Mouse (Mus musculus) heart, embryonic 12.5 days (tissue): ENCODE measurements around the gene Nme7. TPM values are rescaled to one million over a fixed set of nuclear protein-coding genes. Genes with fewer than 3 reads are reported as not detected.

ENCODE experiments used
- ATAC-seq: fragments of 200-750 bp; cut with Nextera tagmentation; 2 replicates; pipeline ENCODE4 v1.8.0; 2017; ENCODE audit warnings: moderate TSS enrichment, moderate library complexity; ENCODE audit not compliant: insufficient number of reproducible peaks, low FRiP score
- H3K27ac ChIP-seq: fragments of 300-500 bp; sonication (generic); 2 replicates; pipeline ENCODE4 v1.5.1; 2016; ENCODE audit warnings: mild to moderate bottlenecking, moderate library complexity; ENCODE audit not compliant: poor library complexity, severe bottlenecking
- H3K27me3 ChIP-seq: fragments of 300-500 bp; sonication (generic); replicated peaks from 2 replicates; pipeline ENCODE4 v1.6.1; 2016; ENCODE audit warnings: mild to moderate bottlenecking, moderate library complexity
- H3K36me3 ChIP-seq: fragments of 300-500 bp; sonication (generic); 2 replicates; pipeline ENCODE4 v1.6.1; 2016; ENCODE audit warnings: mild to moderate bottlenecking, moderate library complexity
- H3K4me1 ChIP-seq: fragments of 300-500 bp; sonication (generic); replicated peaks from 2 replicates; pipeline ENCODE4 v1.6.1; 2016; ENCODE audit warnings: mild to moderate bottlenecking
- H3K4me2 ChIP-seq: fragments of 300-500 bp; sonication (generic); 2 replicates; pipeline ENCODE4 v1.6.1; 2016; ENCODE audit warnings: mild to moderate bottlenecking, moderate library complexity
- H3K4me3 ChIP-seq: fragments of 300-500 bp; sonication (generic); 2 replicates; pipeline ENCODE4 v1.5.1; 2016; ENCODE audit warnings: mild to moderate bottlenecking
- H3K9ac ChIP-seq: fragments of 300-500 bp; sonication (generic); 2 replicates; pipeline ENCODE4 v1.6.1; 2016; ENCODE audit warnings: mild to moderate bottlenecking, moderate library complexity
- H3K9me3 ChIP-seq: fragments of 300-500 bp; sonication (generic); replicated peaks from 2 replicates; pipeline ENCODE4 v1.6.1; 2016; ENCODE audit warnings: mild to moderate bottlenecking, moderate library complexity
- WGBS: fragments of 180-500 bp; shearing (Covaris S2); methylation state at CpG from one replicate; pipeline ENCODE4 v1.1.7; 2016; 5-methylcytosine and 5-hydroxymethylcytosine counted together
- polyA plus RNA-seq: library from polyadenylated mRNA; unstranded; fragments of >200 nt; fragmentation: Nextera tagmentation; extraction: Ambion mirVana; gene quantifications from 2 replicates; pipeline ENCODE4 v1.2.1, GENCODE M21; 2016

Gene Nme7
- polyA plus RNA-seq, 1 experiment from 2014 or later: 17.7 TPM

DNA sequence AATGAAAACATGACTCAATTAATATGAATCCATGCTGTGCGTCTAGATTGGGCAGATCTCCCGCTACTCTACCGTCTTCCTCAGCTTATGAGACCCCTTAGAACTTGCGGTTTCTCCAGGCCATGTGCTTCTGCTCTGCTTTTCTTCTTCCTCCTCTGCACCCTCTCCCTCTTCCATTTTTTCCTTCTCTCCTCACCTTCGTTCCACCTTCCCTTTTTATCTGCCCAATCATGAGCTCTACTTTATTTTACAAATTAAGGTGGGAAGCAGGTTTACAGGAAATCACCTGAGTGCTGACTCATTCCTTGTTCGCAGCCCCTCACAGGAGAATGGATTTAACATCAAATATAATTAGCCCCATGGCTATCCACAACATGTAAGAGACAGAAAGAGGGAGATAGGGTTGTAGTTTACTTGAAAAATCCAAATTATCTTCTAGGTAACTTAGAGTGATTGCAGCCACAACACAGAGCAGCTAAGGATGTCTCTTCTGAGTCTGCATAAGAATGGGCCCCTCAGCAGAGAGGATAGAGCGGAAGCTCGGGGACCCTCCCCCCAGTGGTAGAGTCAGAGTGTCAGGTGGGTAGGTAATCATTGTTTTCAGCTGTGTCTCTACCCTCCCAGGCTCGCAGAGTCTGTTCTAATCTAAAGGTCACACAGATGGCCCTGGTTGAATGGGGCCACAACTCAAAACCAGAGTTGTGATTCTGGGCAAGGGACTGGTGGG, 73.0 kb downstream of the Nme7 start:
- no peak for ATAC-seq
- Histone ChIP-seq H3K27ac (no peak overlapping the region), H3K36me3 (peaks cover under 1% of the 10 kb centered on the region; the same call in 1 of the 2 replicates), H3K4me1 (0 out of 2 replicates have a peak, but pooled peaks cover 7% of the 10 kb centered on the region), H3K27me3 (no peaks in the 10 kb centered on the region), H3K4me2 (no peak overlapping the region), H3K9me3 (no peaks in the 10 kb centered on the region), H3K9ac (no peak overlapping the region), H3K4me3 (no peak overlapping the region)
- 78% methylated on average over 9 of the region's 9 CpGs for WGBS

DNA sequence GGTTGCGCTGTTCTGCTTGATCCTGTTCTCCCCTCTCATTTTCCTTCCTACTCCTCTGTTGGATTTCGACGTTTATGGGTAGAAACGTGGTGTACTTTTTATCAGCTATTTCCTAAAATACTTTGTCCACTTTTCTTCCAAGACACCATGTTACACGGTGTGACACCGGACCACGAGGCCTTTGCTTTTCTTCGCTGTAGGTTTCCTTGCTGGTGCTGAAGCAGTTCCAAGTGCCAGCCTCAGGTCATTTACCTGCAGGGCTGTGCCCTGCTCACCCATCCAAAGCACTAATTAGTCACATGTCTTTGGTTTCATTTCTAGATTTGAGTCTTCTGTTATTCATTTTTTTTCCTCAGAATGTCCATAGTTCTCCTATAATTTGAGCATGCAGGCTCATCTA, 79.7 kb downstream of the Nme7 start:
- Histone ChIP-seq H3K36me3 (no peaks in the 10 kb centered on the region), H3K27ac (no peak overlapping the region), H3K4me3 (no peak overlapping the region), H3K4me1 (no peaks in the 10 kb centered on the region), H3K9ac (no peak overlapping the region), H3K9me3 (no peaks in the 10 kb centered on the region), H3K27me3 (no peaks in the 10 kb centered on the region), H3K4me2 (no peak overlapping the region)
- no peak for ATAC-seq
- 90% methylated on average over 8 of the region's 8 CpGs for WGBS

DNA sequence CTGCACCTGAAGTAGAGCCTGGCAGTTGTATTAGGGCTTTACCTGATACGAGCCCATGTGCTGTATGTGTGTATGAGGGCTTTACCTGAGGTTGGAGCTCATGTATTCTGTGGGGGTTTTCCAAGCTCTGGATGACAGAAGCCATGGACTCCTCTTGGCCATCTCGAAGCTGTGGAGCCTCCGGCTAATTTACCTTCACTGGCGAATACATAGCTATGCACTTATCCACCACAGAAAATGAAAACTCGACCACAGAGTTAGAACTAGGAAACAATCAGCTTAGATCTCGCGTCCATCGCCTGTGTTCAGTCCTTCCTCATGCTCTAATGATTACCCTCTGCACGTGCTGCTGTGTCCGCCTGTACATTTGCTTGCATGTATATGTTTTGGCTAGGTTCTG, 80.4 kb downstream of the Nme7 start:
- Histone ChIP-seq H3K27me3 (no peaks in the 10 kb centered on the region), H3K27ac (no peak overlapping the region), H3K36me3 (no peaks in the 10 kb centered on the region), H3K4me1 (no peaks in the 10 kb centered on the region), H3K9me3 (no peaks in the 10 kb centered on the region), H3K9ac (no peak overlapping the region), H3K4me3 (no peak overlapping the region), H3K4me2 (no peak overlapping the region)
- no peak for ATAC-seq
- 93% methylated on average over 10 of the region's 10 CpGs for WGBS

DNA sequence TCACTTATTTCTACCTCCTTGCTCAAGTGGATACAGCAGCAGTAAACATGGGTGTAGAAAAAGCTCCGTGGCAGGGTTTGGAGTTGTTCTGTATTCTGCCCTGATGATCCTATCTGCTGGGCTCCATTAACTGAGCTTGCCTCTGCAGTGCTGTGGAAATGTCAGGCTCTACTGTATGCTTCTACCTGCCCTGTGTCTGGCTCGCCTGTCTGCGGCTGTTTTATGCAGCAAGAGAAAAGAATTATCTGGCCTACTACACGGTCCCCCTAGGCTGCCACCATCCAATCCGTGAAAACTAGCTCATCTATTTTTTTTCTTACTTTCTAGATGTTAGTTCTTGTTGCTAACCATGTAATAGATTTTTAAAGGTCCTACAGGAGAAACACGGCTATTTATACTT, 81.1 kb downstream of the Nme7 start:
- Histone ChIP-seq H3K4me1 (no peaks in the 10 kb centered on the region), H3K4me3 (no peak overlapping the region), H3K4me2 (no peak overlapping the region), H3K27me3 (no peaks in the 10 kb centered on the region), H3K9me3 (no peaks in the 10 kb centered on the region), H3K27ac (no peak overlapping the region), H3K36me3 (no peaks in the 10 kb centered on the region), H3K9ac (no peak overlapping the region)
- WGBS: 86% methylated on average over 6 of the region's 6 CpGs
- no peak for ATAC-seq

DNA sequence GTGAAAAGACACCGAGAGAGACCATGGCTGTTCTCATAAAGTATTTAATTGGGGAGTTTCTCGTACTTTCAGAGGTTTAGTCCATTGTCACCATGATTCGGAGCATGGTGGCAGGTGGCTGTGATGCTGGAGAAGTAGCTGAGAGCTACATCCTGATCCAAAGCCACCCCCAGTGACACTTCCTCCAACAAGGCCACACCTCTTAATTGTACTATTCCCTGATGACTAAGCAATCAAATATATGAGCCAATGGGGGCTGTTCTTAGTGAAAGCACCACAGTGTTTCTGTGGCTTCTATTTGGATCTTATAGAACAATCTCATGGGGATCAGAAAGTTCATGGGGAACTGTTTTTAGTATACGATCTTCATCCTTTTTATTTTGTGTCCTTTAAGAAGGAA, 85.8 kb downstream of the Nme7 start:
- ATAC-seq: no peak
- no peak overlapping the region for H3K27ac ChIP-seq
- no peak overlapping the region for H3K9ac ChIP-seq
- H3K4me2 ChIP-seq: no peak overlapping the region
- no peaks in the 10 kb centered on the region for H3K36me3 ChIP-seq
- H3K4me3 ChIP-seq: no peak overlapping the region
- H3K27me3 ChIP-seq: no peaks in the 10 kb centered on the region
- no peaks in the 10 kb centered on the region for H3K9me3 ChIP-seq
- 87% methylated on average over 4 of the region's 4 CpGs for WGBS
- H3K4me1 ChIP-seq: peaks cover 17% of the 10 kb centered on the region

DNA sequence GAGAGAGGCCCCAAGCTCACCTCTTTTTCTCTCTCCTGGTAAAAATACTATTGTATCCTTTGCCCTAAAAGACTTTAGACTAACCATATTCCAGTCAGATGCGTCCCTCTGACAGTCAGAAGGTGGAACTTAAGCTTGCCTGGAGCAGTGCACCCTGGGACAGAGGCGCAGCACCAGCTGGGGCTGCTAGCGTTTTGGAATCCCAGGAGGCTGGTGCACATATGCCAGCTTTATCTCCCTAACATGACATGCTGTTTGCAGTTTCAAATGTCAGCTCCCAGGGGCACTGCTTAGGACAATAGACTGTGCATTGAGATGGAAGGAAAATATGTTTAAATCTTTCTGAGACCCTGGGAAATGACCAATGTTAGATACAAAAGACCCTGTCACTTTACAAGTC, 88.3 kb downstream of the Nme7 start:
- H3K9ac ChIP-seq: no peak overlapping the region
- no peak overlapping the region for H3K4me2 ChIP-seq
- peak overlapping the region; percentile 34 for H3K27ac ChIP-seq
- peak; percentile 36; the same call in 1 of the 2 replicates for ATAC-seq
- H3K4me1 ChIP-seq: peaks cover 17% of the 10 kb centered on the region
- H3K36me3 ChIP-seq: no peaks in the 10 kb centered on the region
- no peaks in the 10 kb centered on the region for H3K27me3 ChIP-seq
- no peak overlapping the region for H3K4me3 ChIP-seq
- 13% methylated on average over 3 of the region's 3 CpGs for WGBS
- no peaks in the 10 kb centered on the region for H3K9me3 ChIP-seq

DNA sequence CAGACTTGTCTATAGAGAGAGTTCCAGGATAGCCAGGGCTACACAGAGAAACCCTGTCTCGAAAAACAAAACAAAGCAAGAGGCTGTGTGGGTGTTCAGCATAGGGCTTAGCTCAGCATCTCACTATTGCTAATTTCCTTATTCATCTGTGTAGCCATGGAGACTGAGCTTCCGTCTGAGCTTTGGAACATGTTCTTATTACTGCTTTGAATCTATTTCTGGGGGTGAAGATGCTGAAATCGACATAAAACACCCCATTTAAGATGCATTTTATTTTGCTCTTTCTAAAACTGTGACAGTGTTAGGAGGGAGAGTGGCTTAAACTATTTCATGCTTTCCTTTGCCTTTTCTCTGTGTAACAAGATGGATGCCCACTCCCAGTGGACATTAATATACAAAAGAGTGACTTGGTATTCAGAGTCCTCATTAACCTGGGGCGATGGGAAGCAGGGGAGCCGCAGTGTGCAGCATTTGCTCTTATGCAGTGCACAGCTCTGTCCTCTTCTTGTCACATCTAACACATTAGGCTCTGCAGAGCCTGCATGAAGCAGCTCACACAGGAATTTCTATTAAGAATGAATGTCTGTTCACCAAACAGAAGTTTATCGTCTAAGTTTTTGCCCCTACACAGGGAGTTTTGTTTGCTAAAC, 91.3 kb downstream of the Nme7 start:
- no peak for ATAC-seq
- Histone ChIP-seq H3K9ac (no peak overlapping the region), H3K4me3 (no peak overlapping the region), H3K27ac (no peak overlapping the region), H3K9me3 (no peaks in the 10 kb centered on the region), H3K4me1 (peaks cover 23% of the 10 kb centered on the region), H3K4me2 (no peak overlapping the region), H3K27me3 (no peaks in the 10 kb centered on the region), H3K36me3 (no peaks in the 10 kb centered on the region)
- WGBS: 82% methylated on average over 6 of the region's 6 CpGs

DNA sequence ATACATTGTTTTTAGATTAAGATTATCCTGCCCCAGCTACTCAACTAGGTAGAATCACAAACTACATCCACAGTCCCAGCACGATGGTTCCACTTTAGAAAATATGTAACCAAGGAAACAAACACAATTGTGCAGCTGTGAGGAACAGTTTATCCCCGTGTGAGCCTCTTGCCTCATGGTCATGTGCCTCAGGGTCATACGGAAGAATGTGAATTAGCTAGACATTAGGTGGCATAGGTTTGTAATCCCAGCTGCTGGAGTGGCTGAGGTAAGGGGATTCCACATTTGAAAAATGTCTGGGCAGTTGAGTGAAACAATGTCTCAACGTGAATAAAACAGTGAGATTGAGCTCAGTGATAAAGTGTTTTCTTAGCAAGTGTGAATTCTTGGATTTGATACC, 93.8 kb downstream of the Nme7 start:
- 0 out of 2 replicates have a peak, but pooled peaks cover 9% of the 10 kb centered on the region for H3K4me1 ChIP-seq
- no peak overlapping the region for H3K27ac ChIP-seq
- H3K4me2 ChIP-seq: no peak overlapping the region
- H3K9me3 ChIP-seq: peaks cover 8% of the 10 kb centered on the region
- peaks cover 7% of the 10 kb centered on the region for H3K36me3 ChIP-seq
- ATAC-seq: no peak
- H3K27me3 ChIP-seq: no peaks in the 10 kb centered on the region
- H3K4me3 ChIP-seq: no peak overlapping the region
- no peak overlapping the region for H3K9ac ChIP-seq
- 52% methylated on average over 4 of the region's 4 CpGs for WGBS

DNA sequence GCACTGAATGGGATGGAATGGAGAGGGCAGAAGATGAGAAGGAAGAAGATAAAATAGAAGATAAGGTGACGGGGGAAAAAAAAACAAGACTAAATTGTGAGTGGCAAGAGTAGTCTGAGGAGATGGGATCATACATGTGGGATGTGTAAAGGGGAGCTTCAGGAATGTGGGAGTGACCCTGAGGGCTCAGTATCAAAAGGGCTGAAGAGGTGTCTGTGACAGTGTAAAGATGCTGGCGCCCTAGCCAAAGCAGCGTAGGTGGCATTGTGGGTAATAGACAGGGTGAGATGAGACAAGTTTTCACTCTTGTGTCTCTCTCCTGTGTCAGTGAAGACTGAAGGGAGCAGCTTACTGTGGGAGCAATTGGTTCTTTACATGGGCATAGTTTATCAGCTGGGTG, 95.7 kb downstream of the Nme7 start:
- Histone ChIP-seq H3K4me2 (no peak overlapping the region), H3K36me3 (peaks cover 18% of the 10 kb centered on the region), H3K9me3 (peaks cover 8% of the 10 kb centered on the region), H3K9ac (no peak overlapping the region), H3K4me3 (no peak overlapping the region), H3K4me1 (0 out of 2 replicates have a peak, but pooled peaks cover 6% of the 10 kb centered on the region), H3K27me3 (no peaks in the 10 kb centered on the region), H3K27ac (no peak overlapping the region)
- 61% methylated on average over 3 of the region's 3 CpGs for WGBS
- ATAC-seq: no peak; the same call in 1 of the 2 replicates

DNA sequence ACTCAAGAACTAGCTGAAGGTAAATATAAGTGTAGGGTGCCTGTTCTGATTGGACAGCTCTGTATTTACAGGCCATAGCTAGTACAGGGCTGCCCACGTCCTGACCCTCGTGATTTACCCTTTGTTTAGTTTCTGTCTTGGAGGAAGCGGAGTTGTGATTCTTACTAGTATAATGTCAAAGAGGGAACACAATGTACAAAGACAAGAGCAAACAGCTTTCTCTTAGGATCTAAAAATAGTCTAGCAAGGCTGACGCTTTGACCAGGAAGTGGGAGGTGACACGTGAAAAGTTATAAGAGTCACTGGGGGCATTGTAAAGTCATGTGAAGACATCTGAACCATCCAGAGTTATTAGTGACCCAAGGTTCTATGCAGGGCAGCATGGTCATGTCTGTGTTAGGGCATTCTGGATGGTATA, 101.5 kb downstream of the Nme7 start:
- peaks cover 9% of the 10 kb centered on the region for H3K4me1 ChIP-seq
- H3K9ac ChIP-seq: no peak overlapping the region
- H3K9me3 ChIP-seq: peaks cover 8% of the 10 kb centered on the region
- H3K4me3 ChIP-seq: no peak overlapping the region
- 0 out of 2 replicates have a peak, but pooled peaks have one; percentile 25 for ATAC-seq
- H3K4me2 ChIP-seq: peak overlapping the region; percentile 32; the same call in 1 of the 2 replicates
- peak overlapping the region; percentile 76 for H3K27ac ChIP-seq
- 21% methylated on average over 5 of the region's 5 CpGs for WGBS
- no peaks in the 10 kb centered on the region for H3K27me3 ChIP-seq
- H3K36me3 ChIP-seq: peaks cover 18% of the 10 kb centered on the region

DNA sequence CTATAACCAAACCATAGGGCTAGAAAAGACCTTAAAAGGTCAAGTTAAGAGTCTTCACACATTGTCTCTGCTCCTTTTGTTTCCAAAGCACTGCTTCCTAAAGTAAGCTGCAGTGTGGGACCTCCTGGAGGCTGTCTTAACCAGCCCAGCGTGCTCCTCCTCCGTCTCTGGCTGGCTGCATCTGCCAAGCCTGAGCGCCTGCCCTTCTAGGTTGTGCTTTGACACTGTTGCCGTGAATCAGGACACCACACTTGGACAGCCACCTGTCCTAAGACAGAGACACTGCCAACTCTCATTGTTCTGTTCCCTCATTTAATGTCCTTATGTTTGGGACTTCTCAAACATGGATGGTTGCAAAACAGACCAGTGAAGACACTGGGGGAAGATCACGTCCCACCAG, 102.6 kb downstream of the Nme7 start:
- H3K27ac ChIP-seq: no peak overlapping the region
- no peaks in the 10 kb centered on the region for H3K27me3 ChIP-seq
- H3K36me3 ChIP-seq: peaks cover 18% of the 10 kb centered on the region
- no peak overlapping the region for H3K4me3 ChIP-seq
- WGBS: 59% methylated on average over 5 of the region's 5 CpGs
- ATAC-seq: no peak
- H3K4me2 ChIP-seq: no peak overlapping the region
- H3K9me3 ChIP-seq: peaks cover 8% of the 10 kb centered on the region
- peaks cover 9% of the 10 kb centered on the region for H3K4me1 ChIP-seq
- no peak overlapping the region for H3K9ac ChIP-seq
